Mouse (Mus musculus) small intestine, adult 2 months (tissue): ENCODE data around the gene Nhp2.

Source experiments
- CTCF ChIP-seq: fragments of 200-500 bp; IDR thresholded peaks from 2 replicates; pipeline ENCODE4 v1.5.1; 2012; ENCODE audit warnings: low read depth, mild to moderate bottlenecking, control low read depth, inconsistent platforms, low read length, moderate library complexity, mixed read lengths; ENCODE audit not compliant: insufficient replicate concordance, insufficient read length; ENCODE audit errors: extremely low read depth
- POLR2A ChIP-seq: fragments of 200-500 bp; IDR thresholded peaks from 2 replicates; pipeline ENCODE4 v1.6.1; 2012; ENCODE audit warnings: low read depth, mild to moderate bottlenecking, control low read depth, inconsistent platforms, low read length, moderate library complexity

DNA sequence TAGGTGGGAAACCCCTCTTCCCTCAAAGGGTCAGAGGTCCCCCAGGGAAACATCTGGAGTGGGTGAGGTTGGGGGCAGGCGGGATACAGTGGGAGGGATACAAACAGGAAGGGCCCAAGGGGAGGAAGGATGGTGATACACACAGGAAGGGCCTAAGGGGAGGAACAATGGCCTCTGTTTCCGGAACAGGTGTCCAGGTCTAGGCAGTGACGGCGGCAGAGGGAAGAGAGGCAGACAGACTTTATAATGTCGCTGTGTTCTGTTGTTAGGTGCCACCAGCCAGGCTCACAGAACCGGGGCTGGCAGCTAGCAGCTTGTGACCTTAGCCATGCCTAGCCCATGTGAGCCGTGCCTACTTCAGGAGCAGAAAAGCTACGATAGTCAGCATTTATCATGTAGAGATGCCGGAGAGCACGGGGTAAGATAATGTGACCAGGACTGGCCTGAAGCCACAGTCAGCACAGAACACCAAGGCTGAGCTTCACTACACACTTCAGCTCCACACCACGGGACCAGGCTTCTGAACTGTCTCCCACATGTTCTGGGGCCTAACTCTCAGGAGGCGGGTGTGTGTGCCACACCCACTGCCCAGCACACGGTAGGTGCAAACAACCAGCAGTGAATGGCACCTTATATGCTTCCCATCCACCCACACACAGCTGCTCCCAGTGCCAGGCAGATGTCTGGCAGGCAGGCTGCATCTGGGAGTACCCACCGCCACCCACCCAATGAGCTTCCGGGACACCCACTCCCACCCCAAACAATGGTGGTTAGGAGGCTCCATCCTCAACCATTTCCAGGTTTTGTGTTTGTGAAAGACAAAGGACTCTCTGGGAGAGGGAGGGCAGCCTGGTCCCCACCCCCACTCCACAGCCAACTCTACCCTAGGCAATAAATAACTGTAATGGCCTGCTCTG lies 27.5 kb downstream of the Nhp2 start:
- TF ChIP-seq CTCF (no peak), POLR2A (no peak)
